Mouse (Mus musculus): ENCODE data around the gene Olfm4. TPM values are rescaled to one million over a fixed set of nuclear protein-coding genes. Genes with fewer than 3 reads are reported as not detected.

Gene Olfm4
- total RNA-seq, 2 experiments from 2014 or later = not detected

GRCm38 (mm10) chr14:80014966-80015365 lies 31.1 kb downstream of the Olfm4 start:
- intact Hi-C loops (cut with DNase I; ENCODE audit: low total_unique reads) = no loop called here
- no peak for DNase-seq

- DNase-seq = no peak
- intact Hi-C loops (cut with DNase I; ENCODE audit: low total_unique reads) = no loop called here
Observed at GRCm38 (mm10) chr14:80016112-80016511, 32.2 kb downstream of the Olfm4 start.

- intact Hi-C loops (cut with DNase I; ENCODE audit: low total_unique reads) = no loop called here
Observed at GRCm38 (mm10) chr14:80026078-80026477, 42.2 kb downstream of the Olfm4 start.

GRCm38 (mm10) chr14:80029297-80030001 lies 45.6 kb downstream of the Olfm4 start:
- no peak for DNase-seq
- intact Hi-C loops (cut with DNase I; ENCODE audit: low total_unique reads) = no loop called here

More at GRCm38 (mm10) chr14:80026078-80026477, 42.2 kb downstream of the Olfm4 start:
- DNase-seq = no peak

- intact Hi-C loops (cut with DNase I; ENCODE audit: low total_unique reads) = no loop called here
- DNase-seq = no peak
Observed at GRCm38 (mm10) chr14:80039645-80040272, 55.9 kb downstream of the Olfm4 start.

GRCm38 (mm10) chr14:80046104-80046734 lies 62.3 kb downstream of the Olfm4 start:
- DNase-seq = no peak
- intact Hi-C loops (cut with DNase I; ENCODE audit: low total_unique reads) = no loop called here

- intact Hi-C loops (cut with DNase I; ENCODE audit: low total_unique reads) = no loop called here
- DNase-seq = no peak
Observed at GRCm38 (mm10) chr14:80047368-80048101, 63.7 kb downstream of the Olfm4 start.

- intact Hi-C loops (cut with DNase I; ENCODE audit: low total_unique reads) = no loop called here
Observed at GRCm38 (mm10) chr14:80055725-80056124, 71.8 kb downstream of the Olfm4 start.

GRCm38 (mm10) chr14:80061686-80062085 lies 77.8 kb downstream of the Olfm4 start:
- intact Hi-C loops (cut with DNase I; ENCODE audit: low total_unique reads) = no loop called here
- DNase-seq = no peak

More at GRCm38 (mm10) chr14:80055725-80056124, 71.8 kb downstream of the Olfm4 start:
- no peak for DNase-seq

- DNase-seq = no peak
- intact Hi-C loops (cut with DNase I; ENCODE audit: low total_unique reads) = no loop called here
Observed at GRCm38 (mm10) chr14:80062896-80063295, 79.0 kb downstream of the Olfm4 start.

- DNase-seq = no peak
- intact Hi-C loops (cut with DNase I; ENCODE audit: low total_unique reads) = no loop called here
Observed at GRCm38 (mm10) chr14:80070580-80070979, 86.7 kb downstream of the Olfm4 start.

Other genes with a start within 250 kb of the Olfm4 start
- not detected for gene Pcdh8, start 212.8 kb upstream of the Olfm4 start, total RNA-seq (2021)